Mouse (Mus musculus) monocyte, adult 2 months (primary cell): ENCODE measurements around the gene Pabpn1l.

Source experiments
- DNase-seq, 2 experiments: peaks; one replicate each; pipeline ENCODE4 v3.0.0; 2022; ENCODE audit warnings: low spot score in 2 of 2, low read depth in 1 of 2

Pabpn1l gene

GRCm38 (mm10) chr8:122622727-122623126 is at the start of gene Pabpn1l:
TSS of gene Pabpn1l (minus strand) at chr8:122622739.
- DNase-seq = no peak

- DNase-seq = no peak
Measured at GRCm38 (mm10) chr8:122671894-122672293, 49.4 kb upstream of the Pabpn1l start.

- no peak for DNase-seq
Measured at GRCm38 (mm10) chr8:122670718-122671117, 48.2 kb upstream of the Pabpn1l start.

GRCm38 (mm10) chr8:122670001-122670400 is 47.5 kb upstream of the Pabpn1l start:
- DNase-seq = no peak

- no peak for DNase-seq
Measured at GRCm38 (mm10) chr8:122669370-122669769, 46.8 kb upstream of the Pabpn1l start.

- no peak for DNase-seq
Measured at GRCm38 (mm10) chr8:122667854-122668253, 45.3 kb upstream of the Pabpn1l start.

- DNase-seq = no peak
Measured at GRCm38 (mm10) chr8:122666827-122667226, 44.3 kb upstream of the Pabpn1l start.

- no peak for DNase-seq
Measured at GRCm38 (mm10) chr8:122666338-122666764, 43.8 kb upstream of the Pabpn1l start.

GRCm38 (mm10) chr8:122665667-122666316 is 43.3 kb upstream of the Pabpn1l start:
- DNase-seq = no peak

GRCm38 (mm10) chr8:122665221-122665620 is 42.7 kb upstream of the Pabpn1l start:
- DNase-seq = peak; percentile 35 to 49

- no peak for DNase-seq
Measured at GRCm38 (mm10) chr8:122663670-122664069, 41.1 kb upstream of the Pabpn1l start.

- no peak for DNase-seq
Measured at GRCm38 (mm10) chr8:122663106-122663505, 40.6 kb upstream of the Pabpn1l start.

GRCm38 (mm10) chr8:122661894-122662293 is 39.4 kb upstream of the Pabpn1l start:
- DNase-seq = no peak

- no peak for DNase-seq
Measured at GRCm38 (mm10) chr8:122661138-122661537, 38.6 kb upstream of the Pabpn1l start.

GRCm38 (mm10) chr8:122660022-122660421 is 37.5 kb upstream of the Pabpn1l start:
- no peak for DNase-seq

GRCm38 (mm10) chr8:122658807-122659160 is 36.2 kb upstream of the Pabpn1l start:
- DNase-seq = no peak

- DNase-seq = no peak
Measured at GRCm38 (mm10) chr8:122658149-122658806, 35.7 kb upstream of the Pabpn1l start.

GRCm38 (mm10) chr8:122656056-122656999 is 33.8 kb upstream of the Pabpn1l start:
- no peak for DNase-seq

GRCm38 (mm10) chr8:122654768-122655167 is 32.2 kb upstream of the Pabpn1l start:
- no peak for DNase-seq

- DNase-seq = no peak
Measured at GRCm38 (mm10) chr8:122652643-122653042, 30.1 kb upstream of the Pabpn1l start.

- no peak for DNase-seq
Measured at GRCm38 (mm10) chr8:122651326-122651921, 28.9 kb upstream of the Pabpn1l start.
